Mouse (Mus musculus): ENCODE measurements around the gene Rreb1. TPM values are rescaled to one million over a fixed set of nuclear protein-coding genes. Genes with fewer than 3 reads are reported as not detected.

Rreb1 gene
- total RNA-seq, 4 experiments from 2014 or later = 21.4 to 34.5 (median 25.8) TPM

- DNase-seq (ENCODE audit: low spot score in 2 of 2) = no peak
Observed at GRCm38 (mm10) chr13:37912011-37912410, 133.8 kb downstream of the Rreb1 start.

- DNase-seq (ENCODE audit: low spot score in 2 of 2) = no peak
Observed at GRCm38 (mm10) chr13:37912591-37913467, 134.6 kb downstream of the Rreb1 start.

DNA sequence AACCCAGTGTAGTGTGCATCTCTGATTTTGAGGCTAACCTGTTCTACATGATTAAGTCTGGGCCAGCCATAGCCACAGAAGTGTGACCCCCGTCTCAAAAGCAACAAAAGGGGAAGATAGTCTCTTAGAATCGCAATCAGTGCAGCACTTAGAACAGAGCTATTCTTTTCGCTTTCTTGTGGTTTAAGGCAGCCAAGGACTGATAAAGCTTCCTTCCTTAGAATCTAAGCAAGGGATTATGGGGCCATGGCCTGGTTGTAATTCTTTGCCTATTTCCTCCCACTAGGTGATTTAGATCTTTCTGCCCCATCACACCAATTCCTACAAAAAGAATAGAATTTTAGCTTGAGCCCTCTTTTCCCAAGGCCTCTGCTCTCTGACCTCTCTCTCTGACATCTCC, 135.8 kb downstream of the Rreb1 start:
- DNase-seq (ENCODE audit: low spot score in 2 of 2) = no peak

GRCm38 (mm10) chr13:37918336-37919261, 140.4 kb downstream of the Rreb1 start:
- no peak for DNase-seq (ENCODE audit: low spot score in 2 of 2)

DNA sequence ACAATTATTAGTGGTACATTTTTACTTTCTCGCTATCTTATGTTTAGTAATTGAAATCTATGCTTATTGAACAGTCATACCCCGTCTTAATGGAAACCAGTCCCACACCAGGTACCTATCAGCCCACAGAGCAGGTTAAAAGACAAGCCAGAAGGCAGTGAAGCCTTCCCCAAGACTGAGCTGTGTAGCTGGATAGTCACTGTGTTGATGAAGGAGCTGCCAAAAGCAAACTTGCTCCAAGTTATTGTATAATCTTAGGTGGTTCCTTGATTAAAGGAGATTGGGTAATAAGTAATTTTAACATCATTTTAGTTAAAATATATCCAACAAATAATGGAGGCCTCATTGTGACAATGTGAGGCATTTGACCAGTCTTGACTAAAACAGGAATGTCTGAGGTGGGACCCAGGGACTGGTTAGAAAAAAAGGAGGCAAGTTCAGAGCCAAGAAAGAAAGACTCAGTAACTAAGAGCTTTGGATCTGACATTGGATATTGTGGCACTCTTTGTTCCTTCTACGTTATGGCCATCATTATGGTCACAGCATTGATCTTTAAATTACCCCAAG, 141.6 kb downstream of the Rreb1 start:
- DNase-seq (ENCODE audit: low spot score in 2 of 2) = no peak

- no peak for DNase-seq (ENCODE audit: low spot score in 2 of 2)
Observed at GRCm38 (mm10) chr13:37920727-37921126, 142.5 kb downstream of the Rreb1 start.

- DNase-seq (ENCODE audit: low spot score in 2 of 2) = no peak
Observed at GRCm38 (mm10) chr13:37923091-37923490, 144.9 kb downstream of the Rreb1 start.

DNA sequence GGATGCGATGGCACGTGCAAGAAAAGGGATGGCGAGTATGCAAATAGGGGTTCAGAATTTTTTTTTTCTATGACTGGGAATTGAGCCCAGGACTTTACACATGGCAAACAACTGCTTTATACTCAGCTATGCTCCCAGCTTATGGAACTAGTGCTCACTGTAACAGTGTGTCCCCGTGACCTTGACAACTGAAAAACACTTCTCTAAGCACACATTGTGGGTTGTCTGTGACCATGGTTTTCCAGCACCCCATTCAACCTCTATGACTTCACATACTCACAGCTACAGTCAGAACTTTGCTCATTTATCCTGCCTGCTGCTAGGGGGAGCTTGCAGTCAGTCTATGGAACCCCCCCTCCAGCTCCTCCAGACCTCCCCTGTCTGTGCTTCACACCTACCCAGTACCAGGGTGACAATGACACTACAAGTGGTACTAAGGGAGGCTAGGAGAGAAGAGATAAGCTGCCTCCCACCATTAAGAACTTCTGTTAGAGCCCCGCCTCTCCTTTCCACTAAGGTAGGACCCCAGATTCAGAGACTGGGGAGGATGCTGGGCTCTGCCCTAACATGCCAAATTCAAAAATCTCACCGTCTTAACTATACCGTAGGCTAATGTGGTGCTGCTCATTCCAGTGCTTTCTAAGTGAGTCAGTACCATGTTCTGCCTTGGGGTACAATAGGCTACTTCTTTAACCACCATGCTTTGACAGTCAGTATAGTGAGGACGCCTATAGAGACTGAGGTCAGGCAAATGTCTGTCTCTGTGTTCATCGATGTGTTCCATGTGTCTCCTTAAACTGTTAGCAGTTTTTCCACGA, 145.7 kb downstream of the Rreb1 start:
- no peak for DNase-seq (ENCODE audit: low spot score in 2 of 2)

DNA sequence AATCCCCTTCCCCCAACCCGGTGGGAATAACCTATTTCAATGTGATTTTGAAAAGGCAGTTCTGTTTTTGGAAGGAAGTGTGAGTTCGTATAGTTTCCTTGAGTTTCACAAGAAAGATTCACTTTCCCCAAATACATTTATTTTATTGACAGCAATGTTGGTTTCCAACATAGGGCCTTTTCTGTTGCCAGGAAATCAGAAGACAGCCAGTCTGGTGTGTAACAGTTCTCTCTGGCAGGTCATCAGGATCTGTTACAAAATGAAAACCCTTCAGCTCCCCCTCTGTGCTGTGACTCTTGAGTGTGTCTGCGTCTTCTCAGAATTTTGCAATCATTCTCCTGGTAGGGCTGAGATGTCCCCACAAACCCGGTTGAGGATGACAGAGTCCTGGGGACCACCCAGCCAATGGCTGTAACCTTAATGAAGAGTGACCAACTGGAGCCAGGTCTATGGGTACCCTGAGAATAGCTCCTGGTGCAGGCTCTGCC, 146.3 kb downstream of the Rreb1 start:
- DNase-seq (ENCODE audit: low spot score in 2 of 2) = no peak

DNA sequence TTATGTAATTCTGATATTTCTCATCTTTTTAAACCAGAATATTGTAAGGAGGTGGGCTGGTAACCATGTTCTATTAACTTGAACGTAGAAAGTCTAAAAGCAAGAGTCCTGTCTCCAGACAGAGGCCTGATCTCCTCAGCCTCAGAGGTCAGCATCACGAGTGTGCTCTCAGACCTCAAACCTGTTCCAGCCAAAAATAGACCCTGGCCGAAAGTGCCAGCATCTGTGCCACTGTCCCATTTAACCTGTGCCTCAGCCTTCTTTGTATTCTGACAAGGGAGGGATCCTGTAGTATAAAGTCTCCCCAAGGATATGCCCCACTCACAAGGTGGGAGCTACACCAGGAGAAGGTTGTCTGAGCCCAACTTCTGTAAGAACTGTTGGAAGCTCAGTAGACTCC, 148.2 kb downstream of the Rreb1 start:
- no peak for DNase-seq (ENCODE audit: low spot score in 2 of 2)

GRCm38 (mm10) chr13:37929532-37929931, 151.3 kb downstream of the Rreb1 start:
- DNase-seq (ENCODE audit: low spot score in 2 of 2) = no peak

DNA sequence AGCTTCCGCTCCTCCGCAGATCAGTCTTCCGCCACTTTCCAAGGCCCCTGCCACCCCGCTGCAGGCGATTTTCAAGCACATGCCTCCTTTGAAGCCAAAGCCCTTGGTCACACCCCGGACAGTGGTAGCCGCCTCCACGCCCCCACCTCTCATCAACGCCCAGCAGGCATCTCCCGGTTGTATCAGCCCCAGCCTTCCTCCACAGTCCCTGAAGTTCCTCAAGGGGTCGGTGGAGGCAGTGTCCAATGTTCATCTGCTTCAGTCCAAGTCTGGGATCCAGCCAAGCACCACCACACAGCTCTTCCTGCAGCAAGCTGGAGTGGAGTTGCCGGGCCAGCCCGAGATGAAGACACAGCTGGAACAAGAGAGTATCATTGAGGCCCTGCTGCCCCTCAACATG, 151.9 kb downstream of the Rreb1 start:
- no peak for DNase-seq (ENCODE audit: low spot score in 2 of 2)

DNA sequence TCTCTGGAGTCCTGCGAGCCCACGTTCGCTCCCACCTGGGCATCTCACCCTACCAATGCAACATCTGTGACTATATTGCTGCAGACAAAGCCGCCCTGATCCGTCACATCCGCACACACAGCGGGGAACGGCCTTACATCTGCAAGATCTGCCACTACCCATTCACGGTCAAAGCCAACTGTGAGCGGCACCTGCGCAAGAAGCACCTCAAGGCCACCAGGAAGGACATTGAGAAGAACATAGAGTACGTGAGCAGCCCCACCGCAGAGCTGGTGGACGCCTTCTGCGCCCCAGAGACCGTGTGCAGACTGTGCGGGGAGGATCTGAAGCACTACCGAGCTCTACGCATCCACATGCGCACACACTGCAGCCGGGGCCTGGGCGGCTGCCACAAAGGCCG, 152.4 kb downstream of the Rreb1 start:
- DNase-seq (ENCODE audit: low spot score in 2 of 2) = no peak

DNA sequence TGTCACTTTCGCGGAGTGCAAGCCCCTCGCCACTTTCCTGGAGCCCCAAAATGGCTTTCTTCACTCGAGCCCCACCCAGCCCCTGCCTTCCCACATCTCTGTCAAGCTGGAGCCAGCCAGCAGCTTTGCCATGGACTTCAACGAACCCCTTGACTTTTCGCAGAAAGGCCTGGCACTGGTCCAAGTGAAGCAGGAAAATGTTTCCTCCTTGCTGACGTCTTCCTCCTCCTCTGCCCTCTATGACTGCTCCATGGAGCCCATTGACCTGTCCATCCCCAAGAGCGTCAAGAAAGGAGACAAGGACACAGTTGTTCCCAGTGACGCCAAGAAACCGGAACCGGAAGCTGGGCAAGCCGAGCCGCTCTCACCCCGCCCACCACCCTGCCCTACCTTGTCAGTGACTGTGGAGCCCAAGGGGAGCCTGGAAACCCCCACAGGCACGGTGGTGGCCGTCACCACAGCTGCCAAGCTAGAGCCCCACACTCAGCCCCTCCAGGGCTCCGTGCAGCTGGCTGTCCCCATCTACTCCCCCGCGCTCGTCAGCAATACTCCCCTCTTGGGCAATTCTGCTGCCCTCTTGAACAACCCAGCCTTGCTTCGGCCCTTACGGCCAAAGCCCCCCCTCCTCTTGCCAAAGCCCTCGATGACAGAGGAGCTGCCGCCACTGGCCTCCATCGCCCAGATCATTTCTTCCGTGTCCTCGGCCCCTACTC, 153.2 kb downstream of the Rreb1 start:
- no peak for DNase-seq (ENCODE audit: low spot score in 2 of 2)

DNA sequence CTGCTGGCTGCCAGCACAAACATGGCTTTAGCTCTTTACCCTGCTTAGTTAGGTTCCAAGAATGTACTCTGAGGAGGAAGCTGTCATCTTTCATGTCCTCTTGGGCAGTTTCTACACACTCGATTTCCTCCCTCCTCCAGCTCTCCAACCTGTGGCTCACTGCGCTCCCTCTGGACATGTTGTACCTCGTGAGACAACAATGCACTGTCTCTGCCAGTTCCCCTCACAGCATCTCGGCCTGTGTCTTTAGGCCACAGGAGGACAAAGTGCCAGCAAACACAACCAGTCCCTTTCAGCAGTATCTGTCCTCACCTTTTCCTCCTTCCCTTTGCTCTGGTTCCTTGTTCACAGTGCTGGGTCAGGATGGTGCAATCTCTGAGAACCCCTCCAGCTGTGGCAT, 155.9 kb downstream of the Rreb1 start:
- no peak for DNase-seq (ENCODE audit: low spot score in 2 of 2)

DNA sequence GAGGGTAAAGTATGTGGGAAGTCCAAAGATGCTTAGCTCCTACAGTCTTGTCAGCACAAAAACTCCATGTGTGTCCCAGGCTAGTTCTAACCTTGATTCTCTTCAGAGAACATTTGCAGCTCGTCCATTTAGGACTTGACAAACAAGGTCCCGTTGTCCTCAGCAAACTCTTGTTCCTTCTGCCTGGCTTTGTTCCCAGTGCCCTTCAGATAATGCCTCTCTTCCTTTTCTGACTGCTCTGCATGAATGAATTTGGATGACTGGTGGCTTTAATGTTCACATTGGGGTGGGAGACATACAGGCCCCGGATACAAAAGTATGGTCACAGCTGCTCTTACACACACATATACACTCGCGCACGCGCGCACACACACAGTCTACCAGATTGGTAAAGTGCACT, 156.7 kb downstream of the Rreb1 start:
- DNase-seq (ENCODE audit: low spot score in 2 of 2) = no peak

DNA sequence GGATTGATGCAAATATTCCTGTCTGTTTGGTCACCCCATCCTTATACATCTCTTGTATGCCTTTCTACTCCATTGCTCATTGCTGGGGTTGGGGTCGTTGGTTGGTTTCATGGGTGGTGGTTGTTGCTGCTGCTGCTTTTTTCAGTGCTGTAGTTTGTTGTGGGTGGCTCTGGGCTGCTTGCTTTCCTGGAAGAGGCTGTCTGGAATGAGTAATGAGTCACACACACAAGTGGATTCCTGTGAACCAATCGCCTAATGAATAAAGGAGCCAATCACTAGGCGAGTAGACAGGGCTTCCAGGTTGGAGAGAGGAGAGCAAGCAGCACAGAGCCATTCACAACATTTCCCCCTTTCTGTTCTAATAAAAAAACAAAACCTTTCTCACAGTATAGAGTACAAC, 158.2 kb downstream of the Rreb1 start:
- DNase-seq (ENCODE audit: low spot score in 2 of 2) = no peak

GRCm38 (mm10) chr13:37940167-37940566, 162.0 kb downstream of the Rreb1 start:
- DNase-seq (ENCODE audit: low spot score in 2 of 2) = no peak

- no peak for DNase-seq (ENCODE audit: low spot score in 2 of 2)
Observed at GRCm38 (mm10) chr13:37940649-37941048, 162.4 kb downstream of the Rreb1 start.

DNA sequence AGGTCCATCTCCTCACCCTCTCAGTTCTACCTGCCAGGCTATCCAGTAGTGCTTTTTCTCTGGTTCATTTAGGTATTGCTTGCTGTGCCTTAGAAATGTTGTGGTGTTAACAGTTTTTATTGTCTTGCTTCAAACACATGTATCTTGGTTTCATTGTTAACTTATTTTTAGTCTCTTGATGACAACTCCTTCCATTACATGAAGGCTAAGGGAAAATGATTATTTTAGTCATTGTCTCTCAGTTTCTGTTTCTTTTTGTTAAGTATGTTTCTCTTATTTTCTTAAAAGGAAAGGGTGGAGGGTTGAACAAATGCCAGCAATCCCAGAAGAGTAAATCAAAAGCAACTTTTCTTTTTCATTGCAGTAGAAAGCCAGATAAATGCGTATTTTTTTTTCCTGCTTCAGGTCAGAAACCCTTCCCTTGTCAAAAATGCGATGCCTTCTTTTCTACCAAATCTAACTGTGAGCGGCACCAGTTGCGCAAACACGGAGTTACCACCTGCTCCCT, 163.0 kb downstream of the Rreb1 start:
- DNase-seq (ENCODE audit: low spot score in 2 of 2) = no peak
